ENCODE assay signal across 9 mouse cellular contexts in the genomic region with DNA sequence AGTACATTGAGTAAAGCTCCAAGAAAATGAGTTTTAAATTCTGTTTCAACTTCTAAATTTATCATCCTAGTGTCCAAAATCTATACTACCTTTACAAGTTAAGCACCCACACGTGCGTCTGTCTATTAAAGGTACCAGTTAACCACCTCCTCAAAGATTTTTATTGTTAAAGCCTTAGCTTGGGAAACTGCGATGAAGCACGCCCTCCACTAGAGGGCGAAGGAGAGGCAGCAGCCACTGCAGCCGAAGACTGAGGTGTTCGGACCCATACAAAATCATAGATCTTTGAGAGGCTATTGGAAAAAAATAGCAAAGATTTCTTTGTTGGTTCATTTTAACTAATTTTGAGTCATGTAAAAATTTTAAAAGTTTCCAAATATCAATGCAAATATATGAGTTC. TPM values are rescaled to one million over a fixed set of nuclear protein-coding genes. Genes with fewer than 3 reads are reported as not detected.
DNase-seq lines count a peak whose midpoint lies in the region; ATAC-seq lines count a peak whose summit lies in the region.
"Had no signal": no experiment of that assay in that cellular context is flagged by ENCODE, and none has a peak within 500 bp of the region (broad histone marks: within the 10 kb centered on the region; RNA-seq: fewer than 3 reads in every experiment).

No protein-coding gene starts in this region.

- H3K27me3 ChIP-seq in forebrain, embryonic 10.5 days (ENCODE audit: poor library complexity, severe bottlenecking), result no peaks in the 10 kb centered on the region; the same call in 1 of the 2 replicates
- H3K27me3 ChIP-seq in forebrain, embryonic 16.5 days (replicated peaks; ENCODE audit: control insufficient read depth, insufficient read depth, low read length), result no peaks in the 10 kb centered on the region; the same call in 1 of the 2 replicates
- H3K27me3 ChIP-seq in liver, embryonic 12.5 days (replicated peaks), result no peaks in the 10 kb centered on the region
- H3K27me3 ChIP-seq in intestine, embryonic 16.5 days (replicated peaks; ENCODE audit: control insufficient read depth, insufficient read depth, low read length), result no peaks in the 10 kb centered on the region
- H3K27me3 ChIP-seq: heart, embryonic 15.5 days had no signal

- peak; percentile 31 for DNase-seq in forebrain, embryonic 10.5 days (ENCODE audit: extremely low spot score, low spot score)
- peak; percentile 22 for DNase-seq in liver
- DNase-seq in adipocyte (ENCODE audit: low spot score), result peak; percentile 21
- DNase-seq in embryo, embryonic 11.5 days (ENCODE audit: low read depth, low spot score), result peak; percentile 31

- no peak overlapping the region for H3K4me3 ChIP-seq in forebrain, embryonic 10.5 days
- H3K4me3 ChIP-seq in forebrain, embryonic 16.5 days (replicated peaks; ENCODE audit: low read length), result no peak overlapping the region
- no peak overlapping the region for H3K4me3 ChIP-seq in liver, embryonic 12.5 days
- no peak overlapping the region for H3K4me3 ChIP-seq in intestine, embryonic 16.5 days (ENCODE audit: low read length)
- H3K4me3 ChIP-seq: heart, embryonic 15.5 days had no signal

- ATAC-seq in forebrain, embryonic 16.5 days, result no peak
- ATAC-seq in liver, embryonic 12.5 days, result no peak
- ATAC-seq in megakaryocyte, adult 5-6 weeks (ENCODE audit: poor library complexity, severe bottlenecking), result peak; percentile 70
- no peak for ATAC-seq in intestine, embryonic 16.5 days

- no peak overlapping the region for H3K27ac ChIP-seq in forebrain, embryonic 10.5 days
- H3K27ac ChIP-seq in forebrain, embryonic 16.5 days (ENCODE audit: low read length), result no peak overlapping the region
- H3K27ac ChIP-seq in liver, embryonic 12.5 days, result no peak overlapping the region
- H3K27ac ChIP-seq in intestine, embryonic 16.5 days (ENCODE audit: low read length), result no peak overlapping the region
- H3K27ac ChIP-seq: heart, embryonic 15.5 days had no signal

- WGBS in forebrain, embryonic 10.5 days, result 15% methylated on average over 7 of the region's 7 CpGs
- WGBS in forebrain, embryonic 16.5 days, result 12% methylated on average over 7 of the region's 7 CpGs
- WGBS in liver, embryonic 12.5 days (ENCODE audit: insufficient replicate concordance), result 9% methylated on average over 7 of the region's 7 CpGs
- 13% methylated on average over 7 of the region's 7 CpGs for WGBS in intestine, embryonic 16.5 days

- H3K9me3 ChIP-seq in forebrain, embryonic 10.5 days, result no peaks in the 10 kb centered on the region
- no peaks in the 10 kb centered on the region for H3K9me3 ChIP-seq in forebrain, embryonic 16.5 days (ENCODE audit: control insufficient read depth, low read length)
- H3K9me3 ChIP-seq in liver, embryonic 12.5 days (replicated peaks), result no peaks in the 10 kb centered on the region
- H3K9me3 ChIP-seq in intestine, embryonic 16.5 days (ENCODE audit: control insufficient read depth, low read length), result no peaks in the 10 kb centered on the region
- H3K9me3 ChIP-seq: heart, embryonic 15.5 days had no signal

- peaks cover 12% of the 10 kb centered on the region for H3K4me1 ChIP-seq in forebrain, embryonic 10.5 days
- H3K4me1 ChIP-seq in forebrain, embryonic 16.5 days (replicated peaks; ENCODE audit: control insufficient read depth, insufficient read depth, low read length), result no peaks in the 10 kb centered on the region
- no peaks in the 10 kb centered on the region for H3K4me1 ChIP-seq in liver, embryonic 12.5 days
- no peaks in the 10 kb centered on the region for H3K4me1 ChIP-seq in intestine, embryonic 16.5 days (ENCODE audit: control insufficient read depth, insufficient read depth, low read length)

- no peak overlapping the region for H3K9ac ChIP-seq in forebrain, embryonic 16.5 days (replicated peaks; ENCODE audit: low read depth, low read length)
- no peak overlapping the region for H3K9ac ChIP-seq in liver, embryonic 12.5 days
- H3K9ac ChIP-seq in intestine, embryonic 16.5 days (ENCODE audit: low read depth, low read length), result no peak overlapping the region
- H3K9ac ChIP-seq: heart, embryonic 15.5 days had no signal

- H3K4me2 ChIP-seq in forebrain, embryonic 16.5 days (ENCODE audit: low read length), result no peak overlapping the region
- no peak overlapping the region for H3K4me2 ChIP-seq in liver, embryonic 12.5 days
- H3K4me2 ChIP-seq in intestine, embryonic 16.5 days (ENCODE audit: low read depth, low read length), result no peak overlapping the region
- H3K4me2 ChIP-seq: heart, embryonic 15.5 days had no signal

- no peaks in the 10 kb centered on the region for H3K36me3 ChIP-seq in forebrain, embryonic 10.5 days (replicated peaks)
- no peaks in the 10 kb centered on the region for H3K36me3 ChIP-seq in forebrain, embryonic 16.5 days (ENCODE audit: control insufficient read depth, insufficient read depth)
- H3K36me3 ChIP-seq in liver, embryonic 12.5 days, result no peaks in the 10 kb centered on the region
- no peaks in the 10 kb centered on the region for H3K36me3 ChIP-seq in intestine, embryonic 16.5 days (ENCODE audit: control insufficient read depth, insufficient read depth, low read length)
- H3K36me3 ChIP-seq: heart, embryonic 15.5 days had no signal

RNA-seq across cellular contexts. Expression of gene Epha3, which starts 8.3 kb away (rescaled TPM):
- polyA plus RNA-seq in forebrain, embryonic 10.5 days (2016; fragmentation: Nextera tagmentation; extraction: Ambion mirVana), result 47.0 and 51.8 TPM in 2 replicates
- polyA plus RNA-seq in forebrain, embryonic 16.5 days (2015; fragmentation: Nextera tagmentation; extraction: Ambion mirVana), result 76.8 and 84.3 TPM in 2 replicates
- polyA plus RNA-seq in liver, embryonic 12.5 days (2016; fragmentation: Nextera tagmentation; extraction: Ambion mirVana), result 2.3 and 2.9 TPM in 2 replicates
- not detected in 2 replicates for total RNA-seq in megakaryocyte, adult 5-6 weeks (2015)
- total RNA-seq in megakaryocyte, adult 5-6 weeks (2017), result 0.18 TPM in 1 of 2 replicates, not detected in the other
- 5.5 and 6.5 TPM in 2 replicates for polyA plus RNA-seq in intestine, embryonic 16.5 days (2015; fragmentation: Nextera tagmentation; extraction: Ambion mirVana)
